In the genomic region with DNA sequence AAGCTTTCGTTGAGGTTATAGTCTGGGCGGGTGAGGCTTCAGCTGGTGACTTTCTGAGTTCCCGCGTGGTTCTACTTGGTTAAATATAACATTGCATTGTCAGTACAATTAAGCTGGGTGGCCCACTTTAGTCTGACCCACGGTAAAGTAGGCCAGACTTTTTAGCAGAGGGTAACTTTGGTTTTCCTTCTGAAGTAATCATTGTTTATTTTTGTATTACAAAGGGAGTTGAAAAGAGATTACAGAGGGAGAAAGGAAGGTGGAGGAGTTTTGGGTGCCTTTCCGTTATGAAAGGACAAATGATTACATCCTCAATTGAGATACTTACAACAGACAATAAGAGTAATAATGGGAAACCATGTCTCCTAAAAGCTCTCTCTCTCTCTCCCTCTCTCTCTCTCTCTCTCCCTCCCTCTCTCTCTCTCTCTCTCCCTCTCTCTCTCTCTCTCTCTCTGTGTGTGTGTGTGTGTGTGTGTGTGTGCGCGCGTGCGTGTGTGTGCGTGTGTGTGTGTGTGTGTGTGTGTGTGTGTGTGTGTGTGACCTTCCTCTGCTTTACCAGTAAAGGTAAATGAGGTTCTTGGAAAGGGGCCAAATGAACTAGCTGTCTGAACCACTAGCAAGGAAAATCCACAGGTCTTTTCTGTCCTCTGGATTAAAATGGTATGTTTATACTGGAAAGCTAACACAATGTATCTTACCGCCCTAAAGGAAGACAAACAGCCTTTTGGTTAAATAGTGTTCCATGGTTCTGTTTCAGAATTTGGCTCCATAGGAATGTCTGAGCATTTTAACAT, we compare ENCODE assay signal across 10 mouse cellular contexts. TPM values are rescaled to one million over a fixed set of nuclear protein-coding genes. Genes with fewer than 3 reads are reported as not detected.
DNase-seq lines count a peak whose midpoint lies in the region; ATAC-seq and TF ChIP-seq lines count a peak whose summit lies in the region.
"Had no signal": no experiment of that assay in that cellular context is flagged by ENCODE, and none has a peak within 500 bp of the region (broad histone marks: within the 10 kb centered on the region; RNA-seq: fewer than 3 reads in every experiment).

No protein-coding gene starts in this region.

- WGBS in forebrain, embryonic 14.5 days, result 5% methylated on average over 8 of the region's 12 CpGs
- WGBS in midbrain, embryonic 12.5 days, result 6% methylated on average over 7 of the region's 12 CpGs
- 37% methylated on average over 9 of the region's 12 CpGs for WGBS in thymus, adult 2 months

- H3K9ac ChIP-seq in forebrain, embryonic 14.5 days (ENCODE audit: low read length), result peak overlapping the region; percentile 97
- peak overlapping the region; percentile 86 for H3K9ac ChIP-seq in midbrain, embryonic 12.5 days (replicated peaks)
- H3K9ac ChIP-seq: lung, embryonic 15.5 days had no signal

- no peak for TF ChIP-seq CTCF in thymus, adult 2 months (IDR thresholded peaks at IDR 0.05; ENCODE audit: borderline replicate concordance, control insufficient read depth, extremely low read depth, insufficient read depth, low read length, poor library complexity)

- ATAC-seq in forebrain, embryonic 14.5 days, result no peak
- no peak for ATAC-seq in midbrain, embryonic 12.5 days (ENCODE audit: low FRiP score, low read depth)

- peaks cover 14% of the 10 kb centered on the region for H3K4me1 ChIP-seq in forebrain, embryonic 14.5 days (ENCODE audit: control insufficient read depth, insufficient read depth, low read length)
- peaks cover 30% of the 10 kb centered on the region for H3K4me1 ChIP-seq in midbrain, embryonic 12.5 days
- no peaks in the 10 kb centered on the region; the same call in 1 of the 2 replicates for H3K4me1 ChIP-seq in thymus, adult 2 months (replicated peaks; ENCODE audit: control insufficient read depth, insufficient read depth, low read length)

- no peaks in the 10 kb centered on the region for H3K9me3 ChIP-seq in forebrain, embryonic 14.5 days (replicated peaks; ENCODE audit: control insufficient read depth, low read length)
- no peaks in the 10 kb centered on the region for H3K9me3 ChIP-seq in midbrain, embryonic 12.5 days
- H3K9me3 ChIP-seq: lung, embryonic 15.5 days had no signal

- TF ChIP-seq POLR2A in thymus, adult 2 months (IDR thresholded peaks at IDR 0.05; ENCODE audit: control insufficient read depth, extremely low read depth, insufficient read depth, low read length, poor library complexity), result no peak

- peak; percentile 40 for DNase-seq in cerebellum, adult 9-10 months
- no peak for DNase-seq in cerebellum, adult 11 months
- peak; percentile 38 for DNase-seq in NIH3T3 (ENCODE audit: low read depth)
- peak; percentile 60 for DNase-seq in forebrain, embryonic 14.5 days (ENCODE audit: low spot score)
- DNase-seq in thymus, adult 2 months, result no peak
- DNase-seq in gastrocnemius, postnatal 4 days (ENCODE audit: low spot score in 2 of 2), result no peak
- no peak for DNase-seq in layer of hippocampus, postnatal 36 days

- peak overlapping the region; percentile 97 for H3K27ac ChIP-seq in forebrain, embryonic 14.5 days (ENCODE audit: low read depth, low read length)
- H3K27ac ChIP-seq in midbrain, embryonic 12.5 days (replicated peaks), result peak overlapping the region; percentile 97; the same call in 1 of the 2 replicates
- H3K27ac ChIP-seq in thymus, adult 2 months (ENCODE audit: control insufficient read depth, insufficient read depth, low read length), result no peak overlapping the region
- H3K27ac ChIP-seq: lung, embryonic 15.5 days had no signal

- peaks cover 14% of the 10 kb centered on the region; the same call in 1 of the 2 replicates for H3K36me3 ChIP-seq in forebrain, embryonic 14.5 days (ENCODE audit: control insufficient read depth, insufficient read depth, low read length)
- H3K36me3 ChIP-seq in midbrain, embryonic 12.5 days, result no peaks in the 10 kb centered on the region
- no peaks in the 10 kb centered on the region for H3K36me3 ChIP-seq in thymus, adult 2 months (ENCODE audit: control insufficient read depth, insufficient read depth, low read length)
- H3K36me3 ChIP-seq: lung, embryonic 15.5 days had no signal

- H3K4me3 ChIP-seq in forebrain, embryonic 14.5 days (ENCODE audit: low read depth, low read length), result peak overlapping the region; percentile 84
- H3K4me3 ChIP-seq in midbrain, embryonic 12.5 days, result peak overlapping the region; percentile 77
- H3K4me3 ChIP-seq in thymus, adult 2 months (ENCODE audit: control insufficient read depth, insufficient read depth, low read length), result no peak overlapping the region

- peak overlapping the region; percentile 90 for H3K4me2 ChIP-seq in forebrain, embryonic 14.5 days (ENCODE audit: low read length)
- peak overlapping the region; percentile 82 for H3K4me2 ChIP-seq in midbrain, embryonic 12.5 days (replicated peaks)

- no peaks in the 10 kb centered on the region for H3K27me3 ChIP-seq in forebrain, embryonic 14.5 days (replicated peaks; ENCODE audit: control insufficient read depth, insufficient read depth, low read length)
- no peaks in the 10 kb centered on the region for H3K27me3 ChIP-seq in midbrain, embryonic 12.5 days
- H3K27me3 ChIP-seq in thymus, adult 2 months (ENCODE audit: control insufficient read depth, insufficient read depth, low read length), result peaks cover 6% of the 10 kb centered on the region; the same call in 1 of the 2 replicates

RNA-seq across cellular contexts. Expression of a gene that starts 1.2 kb away (rescaled TPM):
- 47.0 and 74.8 TPM in 2 replicates for polyA plus RNA-seq in forebrain, embryonic 14.5 days (2014; fragmentation: Nextera tagmentation; extraction: Ambion mirVana)
- polyA plus RNA-seq in midbrain, embryonic 12.5 days (2016; fragmentation: Nextera tagmentation; extraction: Ambion mirVana), result 72.7 and 86.7 TPM in 2 replicates
- 0.04 and 0.13 TPM in 2 replicates for polyA plus RNA-seq in thymus, adult 2 months (2012; rRNA removed)
- total RNA-seq in gastrocnemius, postnatal 4 days (2021), result under 1 TPM; 0.42 to 0.49 TPM
- 100 to 1,000 TPM; 168 to 172 TPM for total RNA-seq in layer of hippocampus, postnatal 36 days (2021)

RNA-seq across cellular contexts. Expression of a gene that starts 53.9 kb away (rescaled TPM):
- polyA plus RNA-seq in forebrain, embryonic 14.5 days (2014; fragmentation: Nextera tagmentation; extraction: Ambion mirVana), result 8.3 and 14.9 TPM in 2 replicates
- polyA plus RNA-seq in midbrain, embryonic 12.5 days (2016; fragmentation: Nextera tagmentation; extraction: Ambion mirVana), result 5.2 and 7.4 TPM in 2 replicates
- not detected in 2 replicates for polyA plus RNA-seq in thymus, adult 2 months (2012; rRNA removed)
- not detected for total RNA-seq in gastrocnemius, postnatal 4 days (2021)
- 10 to 100 TPM; 27.7 to 29.2 TPM for total RNA-seq in layer of hippocampus, postnatal 36 days (2021)
- polyA plus RNA-seq: heart, postnatal 0 days had no signal

Comparison
In these comparisons a context has a peak if more than half of its experiments do, and no peak if none do; other contexts are left out.
1. DNase-seq: peak in cerebellum, adult 9-10 months (single experiment), NIH3T3 (single experiment) and forebrain, embryonic 14.5 days (single experiment); none in cerebellum, adult 11 months (single experiment), thymus, adult 2 months (single experiment), gastrocnemius, postnatal 4 days (0 of 2) and layer of hippocampus, postnatal 36 days (0 of 2).
2. RNA of a gene that starts 1.2 kb away (polyA plus RNA-seq): 72.7 to 86.7 TPM in midbrain, embryonic 12.5 days and 47.0 to 74.8 TPM in forebrain, embryonic 14.5 days; 0.04 to 0.13 TPM in thymus, adult 2 months; every median in the first group is over 10 times any median in the second.